Mouse (Mus musculus) gastrocnemius, adult 2 months (tissue): ENCODE data around the gene Birc6. TPM values are rescaled to one million over a fixed set of nuclear protein-coding genes. Genes with fewer than 3 reads are reported as not detected.
A peak's percentile ranks its signal among the peaks of the same experiment; 100 is the strongest.

Source experiments
- DNase-seq: peaks from one replicate; pipeline ENCODE4 v3.0.0; 2022
- H3K27ac ChIP-seq: fragments of 200-600 bp; 2 replicates; pipeline ENCODE4 v1.8.1; 2022; ENCODE audit warnings: mild to moderate bottlenecking
- H3K4me3 ChIP-seq: fragments of 200-600 bp; 2 replicates; pipeline ENCODE4 v1.8.1; 2022; ENCODE audit warnings: mild to moderate bottlenecking, moderate library complexity
- CTCF ChIP-seq: fragments of 200-600 bp; IDR thresholded peaks from 2 replicates; pipeline ENCODE4 v1.8.1; 2022; ENCODE audit warnings: antibody characterized with exemption, mild to moderate bottlenecking, moderate library complexity
- intact Hi-C: fragments of 180-260 bp; cut with DNase I; formaldehyde crosslinking; loops from one replicate; pipeline ENCODE4 v1.15.1; 2025
- total RNA-seq, 2 experiments: library from RNA; stranded (reverse); gene quantifications; 2 replicates each; pipeline ENCODE4 v1.2.3; 2021

Birc6 gene
- total RNA-seq, 2 experiments from 2014 or later: 61.3 to 62.4 TPM

GRCm38 (mm10) chr17:74526117-74526516 is 2.0 kb upstream of the Birc6 start:
- Histone ChIP-seq H3K4me3 (no peak overlapping the region), H3K27ac (no peak overlapping the region)
- TF ChIP-seq CTCF: no peak
- intact Hi-C loops: no loop called here
- DNase-seq: no peak

DNA sequence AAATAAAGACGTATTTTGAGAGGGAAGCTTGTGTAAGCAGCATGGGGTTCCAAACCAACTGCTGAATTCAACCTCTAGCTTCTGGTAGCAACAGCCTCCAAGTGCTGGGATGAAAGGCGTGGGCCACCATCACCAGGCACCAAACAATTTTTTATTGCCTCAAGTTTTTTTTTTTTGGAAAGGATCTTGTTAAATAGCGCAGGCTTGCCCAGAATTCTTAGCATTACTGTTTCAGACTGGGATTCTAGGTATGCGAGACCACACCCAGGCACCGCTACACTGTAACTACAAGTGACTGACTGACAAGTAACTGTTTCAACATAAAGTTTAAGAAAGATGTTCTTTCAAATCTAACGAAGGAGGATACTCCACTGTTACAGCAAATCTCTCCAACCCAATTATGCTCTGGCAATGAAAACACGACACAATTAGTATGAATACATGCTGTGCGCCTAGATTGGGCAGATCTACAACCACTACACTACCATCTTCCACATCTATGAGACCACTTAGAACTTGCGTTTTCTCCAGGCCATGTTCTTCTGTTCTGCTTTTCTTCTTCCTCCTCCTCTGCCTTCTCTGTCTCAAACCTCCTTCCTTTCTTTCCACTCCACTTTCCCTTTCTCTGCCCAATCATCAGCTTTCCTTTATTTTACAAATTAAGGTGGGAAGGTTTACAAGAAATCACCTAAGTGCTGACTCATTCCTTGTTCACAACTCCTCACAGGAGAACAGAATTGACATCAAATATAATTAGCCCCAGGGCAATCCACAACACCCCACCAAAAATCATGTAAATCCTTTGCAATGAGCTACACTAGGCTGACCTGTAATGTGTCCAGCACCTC is 1.1 kb upstream of the Birc6 start:
- no peak for TF ChIP-seq CTCF
- peak overlapping the region; percentile 97 for H3K27ac ChIP-seq
- intact Hi-C loops: no loop called here
- no peak for DNase-seq
- peak overlapping the region; percentile 82 for H3K4me3 ChIP-seq

DNA sequence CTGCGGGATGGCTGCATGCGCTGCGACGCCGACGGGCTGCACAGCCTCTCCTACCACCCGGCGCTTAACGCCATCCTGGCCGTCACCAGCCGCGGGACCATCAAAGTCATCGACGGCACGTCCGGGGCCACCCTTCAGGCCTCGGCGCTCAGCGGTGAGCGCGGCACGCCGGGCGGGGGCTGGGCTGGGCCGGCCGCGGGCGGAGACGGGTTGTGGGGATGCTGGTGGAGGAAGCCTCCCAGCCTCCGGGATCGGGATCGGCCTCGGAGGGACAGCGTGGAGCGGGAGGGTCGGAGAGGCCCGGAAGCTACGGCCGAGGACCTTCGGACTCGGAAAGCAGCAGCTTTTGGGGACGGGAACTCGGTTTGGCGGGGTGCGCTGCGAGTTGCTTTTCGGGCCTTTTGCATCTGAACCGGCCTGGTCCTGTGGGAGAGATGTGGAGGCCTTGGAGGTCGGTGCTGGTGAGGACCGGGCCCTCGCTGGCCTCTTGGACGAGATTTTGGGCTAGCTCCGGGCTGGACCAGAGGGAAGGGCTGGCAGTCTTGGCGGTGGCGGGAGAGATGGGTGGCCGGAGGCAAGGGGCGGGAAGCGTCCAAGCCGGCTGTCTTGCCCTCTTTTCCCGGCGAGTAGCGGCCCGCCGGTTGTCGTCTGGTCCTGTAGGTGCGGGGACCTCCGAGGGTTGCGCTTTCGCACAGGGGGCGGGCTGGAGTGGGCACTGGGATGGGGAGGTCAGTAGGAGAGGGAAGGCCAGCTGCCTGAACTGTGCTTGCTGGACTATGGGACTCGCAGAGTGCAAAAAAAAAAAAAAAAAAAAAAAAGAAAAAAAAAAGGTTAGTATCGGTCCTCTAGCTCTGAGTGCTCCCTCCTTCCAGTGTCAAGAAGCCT is 795 bp downstream of the Birc6 start:
- Histone ChIP-seq H3K27ac (peak overlapping the region; percentile 97), H3K4me3 (peak overlapping the region; percentile 100)
- intact Hi-C loops: loop anchor here (1.0 to 2.0 kb wide), 2 partner anchors 38 to 191 kb away; partner anchors contain the start of gene Spast
- peak; percentile 77 for DNase-seq
- TF ChIP-seq CTCF: no peak; the same call in 1 of the 2 replicates

- no peak for TF ChIP-seq CTCF
- H3K27ac ChIP-seq: peak overlapping the region; percentile 97
- no peak for DNase-seq
- peak overlapping the region; percentile 100 for H3K4me3 ChIP-seq
- intact Hi-C loops: loop anchor here (1.0 to 2.0 kb wide), 2 partner anchors 39 to 191 kb away; partner anchors contain the start of gene Spast
Observed at GRCm38 (mm10) chr17:74529533-74529824, 1.4 kb downstream of the Birc6 start.

- TF ChIP-seq CTCF: no peak
- intact Hi-C loops: no loop called here
- no peak overlapping the region for H3K4me3 ChIP-seq
- DNase-seq: no peak
- no peak overlapping the region for H3K27ac ChIP-seq
Observed at GRCm38 (mm10) chr17:74534971-74535370, 6.9 kb downstream of the Birc6 start.

GRCm38 (mm10) chr17:74537526-74537925 is 9.4 kb downstream of the Birc6 start:
- no peak for DNase-seq
- no peak for TF ChIP-seq CTCF
- H3K27ac ChIP-seq: no peak overlapping the region
- intact Hi-C loops: no loop called here
- H3K4me3 ChIP-seq: no peak overlapping the region

GRCm38 (mm10) chr17:74543615-74544014 is 15.5 kb downstream of the Birc6 start:
- peak overlapping the region; percentile 28; the same call in 1 of the 2 replicates for H3K27ac ChIP-seq
- TF ChIP-seq CTCF: no peak
- no peak for DNase-seq
- intact Hi-C loops: loop anchor here (2.0 kb wide), 1 partner anchor 15 kb away; no protein-coding TSS in a partner anchor
- no peak overlapping the region for H3K4me3 ChIP-seq

DNA sequence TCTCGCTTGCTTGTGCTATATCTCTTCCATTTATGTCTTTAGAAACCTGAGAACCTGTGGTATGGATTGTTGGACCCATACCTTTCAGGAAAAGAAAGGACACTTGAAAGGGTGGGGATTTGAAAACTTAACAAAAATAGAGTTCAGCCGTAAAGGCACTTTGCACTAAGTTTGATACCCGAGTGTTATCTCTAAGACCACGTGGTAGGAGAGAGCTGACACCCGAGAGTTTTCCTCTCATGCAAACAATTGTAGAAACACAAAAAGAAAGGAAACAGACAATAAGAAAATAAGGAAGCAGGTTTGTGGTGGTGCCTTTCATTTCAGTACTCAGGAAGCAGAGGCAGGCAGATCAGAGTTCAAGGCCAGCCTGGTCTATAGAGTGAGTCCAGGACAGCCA is 26.0 kb downstream of the Birc6 start:
- intact Hi-C loops: no loop called here
- TF ChIP-seq CTCF: no peak
- DNase-seq: no peak
- H3K27ac ChIP-seq: no peak overlapping the region
- H3K4me3 ChIP-seq: no peak overlapping the region

- no peak overlapping the region for H3K27ac ChIP-seq
- no peak overlapping the region for H3K4me3 ChIP-seq
- intact Hi-C loops: loop anchor here (2.0 kb wide), 1 partner anchor 15 kb away; no protein-coding TSS in a partner anchor
- DNase-seq: no peak
- no peak for TF ChIP-seq CTCF
Observed at GRCm38 (mm10) chr17:74559891-74560290, 31.8 kb downstream of the Birc6 start.

DNA sequence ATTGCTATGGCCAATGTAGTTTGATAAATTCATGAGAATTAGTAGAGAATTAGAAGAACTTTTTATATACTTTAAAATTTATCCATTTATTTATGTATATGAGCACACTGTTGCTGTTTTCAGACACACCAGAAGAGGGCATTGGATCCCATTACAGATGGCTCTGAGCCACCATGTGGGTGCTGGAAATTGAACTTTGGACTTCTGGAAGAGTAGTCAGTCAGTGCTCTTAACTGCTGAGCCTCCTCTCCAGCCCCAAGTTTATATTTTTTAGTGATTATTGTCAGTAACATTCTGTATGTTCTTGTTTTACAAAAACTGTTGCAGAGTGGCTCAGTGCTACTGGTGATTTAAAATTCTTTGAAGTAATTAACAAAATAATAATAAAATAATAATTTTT is 36.1 kb downstream of the Birc6 start:
- no peak for TF ChIP-seq CTCF
- no peak for DNase-seq
- Histone ChIP-seq H3K27ac (no peak overlapping the region), H3K4me3 (no peak overlapping the region)
- intact Hi-C loops: no loop called here

- DNase-seq: no peak
- TF ChIP-seq CTCF: no peak
- intact Hi-C loops: no loop called here
- Histone ChIP-seq H3K27ac (no peak overlapping the region), H3K4me3 (no peak overlapping the region)
Observed at GRCm38 (mm10) chr17:74569219-74569618, 41.1 kb downstream of the Birc6 start.

DNA sequence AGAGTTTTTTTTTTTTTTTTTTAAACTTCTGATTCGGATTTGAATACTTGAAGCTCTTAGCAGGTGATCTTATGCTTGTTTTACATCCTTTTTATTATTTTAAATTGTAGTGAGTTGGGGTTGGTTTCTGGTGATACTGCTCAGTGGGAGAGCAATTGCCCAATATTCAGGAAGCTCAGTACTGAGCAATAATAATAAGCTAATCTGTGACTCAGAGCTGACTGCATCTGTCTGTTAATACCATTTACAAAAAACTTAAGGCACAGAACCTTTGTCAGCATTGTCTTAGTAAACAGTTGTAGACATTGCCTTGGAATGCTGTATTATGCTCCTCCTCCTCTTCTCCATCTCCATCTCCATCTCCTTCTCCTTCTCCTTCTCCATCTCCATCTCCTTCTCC is 42.5 kb downstream of the Birc6 start:
- TF ChIP-seq CTCF: no peak
- intact Hi-C loops: no loop called here

GRCm38 (mm10) chr17:74577173-74577572 is 49.1 kb downstream of the Birc6 start:
- H3K4me3 ChIP-seq: no peak overlapping the region
- intact Hi-C loops: no loop called here
- peak overlapping the region; percentile 78 for H3K27ac ChIP-seq
- DNase-seq: peak; percentile 47
- TF ChIP-seq CTCF: no peak

More for the DNA sequence above, 42.5 kb downstream of the Birc6 start:
- no peak for DNase-seq
- Histone ChIP-seq H3K27ac (no peak overlapping the region), H3K4me3 (no peak overlapping the region)
